Mouse (Mus musculus) liver, embryonic 14.5 days (tissue): ENCODE measurements around the gene Ak5. TPM values are rescaled to one million over a fixed set of nuclear protein-coding genes. Genes with fewer than 3 reads are reported as not detected.

Experiments
- ATAC-seq: fragments of 200-750 bp; cut with Nextera tagmentation; 2 replicates; pipeline ENCODE4 v1.8.0; 2017; ENCODE audit warnings: moderate number of reproducible peaks, mild to moderate bottlenecking, moderate library complexity; ENCODE audit not compliant: insufficient read depth
- DNase-seq, 3 experiments: peaks; one replicate each; pipeline ENCODE4 v3.0.0-alpha.2; 2012 to 2013; ENCODE audit warnings: low read depth in 3 of 3, low spot score in 3 of 3
- H3K27ac ChIP-seq: fragments of 300-500 bp; sonication (generic); 2 replicates; pipeline ENCODE4 v1.5.1; 2014; ENCODE audit warnings: moderate library complexity, mild to moderate bottlenecking, control low read depth, inconsistent platforms
- H3K27me3 ChIP-seq: fragments of 300-500 bp; sonication (generic); 2 replicates; pipeline ENCODE4 v1.6.1; 2014; ENCODE audit warnings: mild to moderate bottlenecking, low read length, moderate library complexity; ENCODE audit not compliant: control insufficient read depth, insufficient read depth
- H3K36me3 ChIP-seq: fragments of 300-500 bp; sonication (generic); replicated peaks from 2 replicates; pipeline ENCODE4 v1.6.1; 2014; ENCODE audit warnings: low read depth; ENCODE audit not compliant: control insufficient read depth, insufficient read depth
- H3K4me1 ChIP-seq, 2 experiments: fragments of 200-500 bp in 1 of 2; fragments of 300-500 bp in 1 of 2; sonication (generic) in 1 of 2; replicated peaks; 2 replicates each; pipeline ENCODE4 v1.6.1; 2012 to 2014; ENCODE audit warnings: antibody characterized with exemption in 1 of 2, inconsistent platforms in 1 of 2, low read length in 1 of 2; ENCODE audit not compliant: control insufficient read depth in 2 of 2, insufficient read depth in 2 of 2
- H3K4me2 ChIP-seq: fragments of 300-500 bp; sonication (generic); 2 replicates; pipeline ENCODE4 v1.6.1; 2014; ENCODE audit warnings: low read depth, mild to moderate bottlenecking, control low read depth, moderate library complexity
- H3K4me3 ChIP-seq, 2 experiments: fragments of 200-500 bp in 1 of 2; fragments of 300-500 bp in 1 of 2; sonication (generic) in 1 of 2; 2 replicates each; pipeline ENCODE4 v1.5.1; 2012 to 2014; ENCODE audit warnings: low read depth in 2 of 2, low read length in 2 of 2, mild to moderate bottlenecking in 2 of 2, control low read depth in 1 of 2, inconsistent platforms in 1 of 2, moderate library complexity in 1 of 2; ENCODE audit not compliant: insufficient read depth in 1 of 2
- H3K9ac ChIP-seq: fragments of 300-500 bp; sonication (generic); replicated peaks from 2 replicates; pipeline ENCODE4 v1.6.1; 2014; ENCODE audit warnings: mild to moderate bottlenecking, control low read depth, moderate library complexity
- H3K9me3 ChIP-seq: fragments of 300-500 bp; sonication (generic); 2 replicates; pipeline ENCODE4 v1.6.1; 2016; ENCODE audit warnings: low read length, mixed read lengths; ENCODE audit not compliant: control insufficient read depth
- CTCF ChIP-seq: IDR thresholded peaks from 2 replicates; pipeline ENCODE4 v1.5.1; 2016; ENCODE audit warnings: antibody characterized with exemption, low read depth, control low read depth
- EP300 ChIP-seq: IDR thresholded peaks from 2 replicates; pipeline ENCODE4 v1.6.1; 2016; ENCODE audit warnings: antibody characterized with exemption, low read depth
- WGBS: fragments of 180-500 bp; shearing (Covaris S2); extraction: QIAGEN DNeasy Blood & Tissue Kit; methylation state at CpG from one replicate; pipeline ENCODE4 v1.1.7; 2014; ENCODE audit not compliant: insufficient replicate concordance; 5-methylcytosine and 5-hydroxymethylcytosine counted together
- polyA plus RNA-seq, 2 experiments: library from polyadenylated mRNA; depleted of rRNA in 1 of 2; stranded (reverse) in 1 of 2; unstranded in 1 of 2; fragments of >200 nt; fragmentation: Nextera tagmentation in 1 of 2; extraction: Ambion mirVana in 1 of 2; gene quantifications; 2 replicates each; pipeline versions ENCODE4 v1.2.1 to v1.2.3; 2012 to 2014

Gene Ak5
- polyA plus RNA-seq, 2 experiments, result 0.08 to 0.18 TPM

GRCm38 (mm10) chr3:152509268-152509667 is 158.9 kb downstream of the Ak5 start:
- Histone ChIP-seq H3K9me3 (no peaks in the 10 kb centered on the region), H3K27ac (no peak overlapping the region), H3K4me1 (no peaks in the 10 kb centered on the region; a peak in 1 of 4 replicates), H3K4me2 (no peak overlapping the region), H3K9ac (no peak overlapping the region), H3K27me3 (no peaks in the 10 kb centered on the region), H3K4me3 (no peak overlapping the region), H3K36me3 (no peaks in the 10 kb centered on the region)
- DNase-seq, result no peak
- WGBS, result 31% methylated on average over 7 of the region's 7 CpGs
- ATAC-seq, result no peak
- TF ChIP-seq CTCF (no peak), EP300 (no peak)

GRCm38 (mm10) chr3:152508419-152508993 is 159.7 kb downstream of the Ak5 start:
- Histone ChIP-seq H3K27me3 (no peaks in the 10 kb centered on the region), H3K4me2 (no peak overlapping the region), H3K27ac (no peak overlapping the region), H3K4me3 (no peak overlapping the region), H3K36me3 (no peaks in the 10 kb centered on the region), H3K4me1 (no peaks in the 10 kb centered on the region; a peak in 1 of 4 replicates), H3K9me3 (no peaks in the 10 kb centered on the region), H3K9ac (no peak overlapping the region)
- DNase-seq (no peak), ATAC-seq (no peak)
- TF ChIP-seq CTCF (no peak), EP300 (no peak)
- 74% methylated on average over 12 of the region's 12 CpGs for WGBS

GRCm38 (mm10) chr3:152507900-152508299 is 160.3 kb downstream of the Ak5 start:
- no peaks in the 10 kb centered on the region; a peak in 1 of 4 replicates for H3K4me1 ChIP-seq
- TF ChIP-seq EP300 (no peak), CTCF (no peak)
- no peak overlapping the region for H3K9ac ChIP-seq
- H3K27ac ChIP-seq, result no peak overlapping the region
- no peak overlapping the region for H3K4me3 ChIP-seq
- no peak overlapping the region for H3K4me2 ChIP-seq
- 71% methylated on average over 8 of the region's 8 CpGs for WGBS
- H3K36me3 ChIP-seq, result no peaks in the 10 kb centered on the region
- no peaks in the 10 kb centered on the region for H3K9me3 ChIP-seq
- no peaks in the 10 kb centered on the region for H3K27me3 ChIP-seq
- ATAC-seq, result no peak
- no peak for DNase-seq

- Histone ChIP-seq H3K9me3 (no peaks in the 10 kb centered on the region), H3K4me2 (no peak overlapping the region), H3K9ac (no peak overlapping the region), H3K4me3 (no peak overlapping the region), H3K27ac (no peak overlapping the region), H3K4me1 (no peaks in the 10 kb centered on the region), H3K36me3 (no peaks in the 10 kb centered on the region), H3K27me3 (no peaks in the 10 kb centered on the region)
- TF ChIP-seq EP300 (no peak), CTCF (no peak)
- DNase-seq, result no peak
- no peak for ATAC-seq
- 61% methylated on average over 2 of the region's 2 CpGs for WGBS
These were observed 169.0 kb downstream of the Ak5 start for GRCm38 (mm10) chr3:152498968-152499696.

GRCm38 (mm10) chr3:152497842-152498241 is 170.3 kb downstream of the Ak5 start:
- Histone ChIP-seq H3K4me1 (no peaks in the 10 kb centered on the region), H3K4me3 (no peak overlapping the region), H3K27me3 (no peaks in the 10 kb centered on the region), H3K9ac (no peak overlapping the region), H3K27ac (no peak overlapping the region), H3K36me3 (no peaks in the 10 kb centered on the region), H3K9me3 (no peaks in the 10 kb centered on the region), H3K4me2 (no peak overlapping the region)
- DNase-seq (no peak), ATAC-seq (no peak)
- TF ChIP-seq EP300, result no peak
- 73% methylated on average over 2 of the region's 2 CpGs for WGBS
